Mouse (Mus musculus) yolk sac, embryonic 10.5 days (tissue): ENCODE results near the gene Zp3.

ENCODE experiments used
- DNase-seq: peaks from one replicate; pipeline ENCODE4 v3.0.0-alpha.2; 2017; ENCODE audit warnings: low spot score

Gene Zp3

DNA sequence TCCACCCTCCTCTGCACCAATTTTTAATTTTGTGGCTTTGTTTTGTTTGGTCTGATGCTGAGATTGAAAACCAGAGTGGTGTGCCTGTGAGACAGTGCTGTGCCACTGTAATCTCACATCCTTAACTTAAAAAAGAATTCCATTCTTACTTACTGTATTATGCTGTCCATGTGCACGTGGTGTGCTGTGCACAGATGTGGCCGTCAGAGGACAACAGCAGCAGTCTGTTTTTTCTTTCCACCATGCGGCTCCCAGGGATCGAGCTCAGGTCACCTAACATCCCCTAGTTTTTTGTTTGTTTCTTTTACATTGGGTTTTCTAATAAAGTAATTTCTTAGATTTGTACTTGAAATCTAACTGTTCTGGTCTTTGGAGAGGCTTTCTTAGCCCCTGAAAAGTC, 24.6 kb downstream of the Zp3 start:
- DNase-seq, result no peak

- no peak for DNase-seq
Observed at GRCm38 (mm10) chr5:136007745-136008144, 27.8 kb downstream of the Zp3 start.

DNA sequence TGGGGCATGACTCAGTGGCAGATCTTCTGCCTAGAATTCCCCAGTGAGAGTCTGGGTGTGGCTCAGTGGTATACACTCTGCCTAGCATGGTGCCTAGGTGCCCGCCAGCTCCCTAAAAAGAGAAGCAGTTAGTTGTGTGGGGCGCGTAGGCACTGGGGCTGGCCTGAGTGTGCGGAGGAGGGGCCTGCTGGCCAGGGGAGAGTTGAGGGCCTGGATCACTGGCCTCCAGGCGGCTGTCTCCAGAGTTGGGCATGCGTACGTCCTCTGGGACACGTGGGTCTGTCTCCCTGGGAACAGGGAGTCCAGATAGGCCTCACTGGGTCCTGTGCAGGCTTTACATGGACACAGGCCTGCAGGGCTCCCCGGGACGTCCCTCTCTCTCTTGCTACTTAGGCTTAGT, 35.0 kb downstream of the Zp3 start:
- DNase-seq, result no peak

DNA sequence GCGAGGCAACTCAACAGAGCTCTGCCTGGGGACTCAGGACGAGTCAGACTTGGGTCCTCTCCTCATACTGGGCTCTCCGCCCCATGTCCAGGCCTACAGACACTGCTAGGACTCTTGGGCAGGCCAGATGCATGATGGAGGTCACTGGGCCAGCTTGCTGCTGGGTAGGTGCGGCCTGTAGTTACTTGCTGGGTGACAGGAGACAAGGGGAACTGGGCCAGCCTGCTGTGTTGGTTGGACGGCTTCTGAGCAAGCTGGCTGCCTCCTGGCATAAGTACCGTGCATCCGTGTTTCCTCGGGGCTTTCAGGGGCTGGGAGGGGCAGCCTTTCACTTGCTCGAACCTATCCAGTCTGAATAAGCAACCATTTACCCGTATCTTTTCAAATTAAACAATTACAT, 35.7 kb downstream of the Zp3 start:
- no peak for DNase-seq

DNA sequence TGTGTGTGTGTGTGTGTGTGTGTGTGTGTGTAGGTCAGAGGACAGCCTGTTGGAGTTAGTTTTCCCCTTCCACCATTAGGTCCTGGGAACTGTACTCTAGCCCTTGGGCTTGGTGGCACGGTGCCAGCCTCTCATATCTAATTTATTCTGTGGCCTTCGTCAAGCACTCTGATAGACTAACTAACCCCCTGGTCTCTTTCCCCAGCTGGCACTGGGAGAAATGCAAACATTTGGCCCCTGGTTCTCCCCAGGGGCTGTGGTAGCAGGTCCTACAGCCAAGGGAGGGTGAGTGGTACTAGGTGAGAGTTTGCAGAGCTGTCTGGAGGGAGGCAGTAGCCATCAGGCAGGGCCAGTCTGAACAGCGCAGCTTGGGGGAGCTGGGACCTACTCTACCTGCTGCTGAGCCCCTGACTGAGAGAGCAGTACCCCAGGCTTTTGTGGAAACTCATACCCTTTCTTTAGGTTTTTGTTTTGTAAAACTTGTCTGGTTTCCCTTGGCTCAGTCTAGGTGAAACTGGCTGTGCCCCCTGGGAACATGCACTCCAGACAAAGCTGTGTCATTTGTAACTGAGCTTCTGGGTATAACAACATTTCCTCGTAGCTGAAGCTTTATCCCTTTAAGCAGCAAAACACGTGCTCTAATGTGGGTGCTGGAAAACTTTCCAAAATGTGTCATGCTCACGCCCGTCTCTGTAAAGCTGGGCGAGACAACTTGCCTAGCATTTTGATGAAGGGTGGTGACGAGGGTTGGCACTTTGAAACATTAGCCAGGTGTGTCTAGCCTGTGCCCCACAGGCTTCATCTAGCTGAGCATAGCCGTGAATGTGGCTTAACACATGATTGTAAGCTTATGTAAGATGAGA, 36.3 kb downstream of the Zp3 start:
- DNase-seq, result no peak

DNA sequence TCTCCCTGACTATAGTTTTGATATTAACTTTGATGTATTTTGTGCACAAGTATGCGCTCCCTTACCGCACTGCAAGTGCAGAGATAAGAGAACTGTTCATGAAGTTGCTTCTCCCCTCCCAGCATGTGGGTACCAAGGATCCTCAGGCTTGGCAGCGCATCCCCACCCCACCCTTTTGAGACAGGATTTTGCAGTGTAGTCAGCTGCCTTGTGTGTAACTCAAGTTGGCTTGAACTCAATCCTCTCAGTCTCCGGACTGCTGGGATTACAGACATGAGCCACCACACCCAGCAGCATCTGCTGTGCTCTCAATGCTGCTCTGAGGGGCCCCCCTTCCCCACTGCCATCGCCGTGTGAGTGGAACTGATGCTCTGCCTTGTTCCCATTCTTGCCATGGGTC, 37.4 kb downstream of the Zp3 start:
- no peak for DNase-seq

GRCm38 (mm10) chr5:136018726-136019125, 38.8 kb downstream of the Zp3 start:
- DNase-seq, result no peak

- peak; percentile 46 for DNase-seq
Observed at GRCm38 (mm10) chr5:136019907-136020306, 40.0 kb downstream of the Zp3 start.

GRCm38 (mm10) chr5:136025712-136026111, 45.8 kb downstream of the Zp3 start:
- DNase-seq, result no peak

DNA sequence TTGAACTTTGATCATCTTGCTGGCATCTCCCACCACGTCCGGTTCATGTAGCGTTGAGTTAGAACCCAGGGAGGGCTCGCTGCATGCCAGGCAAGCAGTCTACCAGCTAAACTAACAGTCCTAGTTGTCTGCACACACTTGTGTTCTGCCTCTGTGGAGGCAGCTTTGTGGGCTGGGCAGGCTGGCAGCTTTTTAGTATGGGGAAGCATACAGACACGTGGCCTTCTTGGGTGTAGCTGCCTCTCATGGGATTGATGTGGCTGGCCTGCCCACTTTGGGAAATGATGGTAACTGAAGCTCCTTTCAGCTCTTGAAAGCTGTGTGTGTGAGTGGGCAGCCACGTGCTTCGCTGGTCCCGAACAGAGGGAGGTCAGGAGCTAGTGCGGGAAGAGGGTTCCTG, 47.0 kb downstream of the Zp3 start:
- DNase-seq, result no peak

DNA sequence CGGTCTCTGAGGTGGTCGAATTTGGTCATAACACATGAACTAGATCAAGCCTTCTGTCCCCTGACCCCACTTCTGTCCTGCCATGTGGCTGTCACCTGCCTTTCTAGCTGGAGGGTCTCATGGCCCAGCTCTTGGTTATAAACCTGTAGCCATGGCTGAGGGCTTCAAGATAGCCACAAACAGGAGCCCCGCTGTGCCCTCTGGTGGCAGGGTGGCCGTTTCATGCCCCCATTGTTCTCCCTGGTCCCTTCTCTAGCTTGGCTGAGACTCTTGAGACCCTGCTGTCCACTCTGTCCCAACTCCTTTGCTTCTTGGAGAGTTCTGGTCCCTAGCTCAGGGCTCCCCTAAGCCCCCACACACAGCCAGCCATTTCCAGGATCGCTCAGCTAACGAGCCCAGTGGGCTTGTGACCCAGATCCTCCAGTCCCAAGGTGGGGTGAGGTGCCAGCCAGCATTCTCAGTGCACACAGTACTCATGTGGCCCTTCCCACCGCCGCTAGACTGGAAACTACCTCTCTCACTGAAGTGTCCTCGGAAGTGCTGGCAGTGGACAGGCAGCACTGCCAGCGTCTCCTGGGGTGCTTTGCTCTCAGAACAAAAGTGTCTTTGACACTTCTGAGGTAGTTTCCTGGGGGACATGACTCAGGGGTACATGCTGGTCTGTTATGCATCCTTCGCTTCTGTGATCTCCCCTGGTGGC, 47.9 kb downstream of the Zp3 start:
- DNase-seq, result no peak

DNA sequence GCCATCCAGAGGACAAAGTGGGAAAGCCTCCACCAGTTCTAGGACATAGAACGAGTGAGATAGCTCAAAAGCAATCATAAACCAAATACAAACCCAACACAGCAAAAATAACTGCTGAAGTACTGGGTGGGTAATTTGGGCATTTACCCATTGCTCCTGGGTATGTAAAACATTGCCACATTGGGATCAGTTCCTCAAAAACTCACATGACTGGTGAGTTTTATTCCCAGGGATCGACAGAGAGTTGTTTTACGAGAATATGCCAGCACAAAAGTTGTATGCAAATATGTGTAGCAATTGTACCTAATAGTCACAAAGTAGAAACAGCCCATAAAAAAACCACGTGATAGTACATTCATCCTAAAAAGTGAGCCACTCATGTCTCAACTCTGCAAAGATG, 55.0 kb downstream of the Zp3 start:
- DNase-seq, result no peak

DNA sequence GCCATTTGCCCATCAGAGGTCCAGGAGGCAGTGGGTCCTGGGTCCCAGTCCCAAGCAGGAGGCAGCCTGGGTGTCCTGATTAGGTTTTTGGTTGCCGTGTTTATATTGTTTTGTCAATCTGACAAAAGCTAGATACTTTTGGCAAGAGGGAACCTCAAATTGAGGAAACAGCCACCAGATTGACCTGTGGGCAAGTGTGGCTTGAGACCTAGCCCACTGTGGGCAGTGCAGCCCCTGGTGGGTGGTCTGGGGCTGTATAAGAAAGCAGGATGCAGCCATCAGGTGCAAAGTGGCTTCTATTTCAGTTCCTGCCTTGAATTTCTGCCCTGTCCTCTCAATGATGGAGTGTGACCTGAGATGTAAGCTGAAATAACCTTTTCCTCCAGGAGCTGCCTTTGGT, 55.4 kb downstream of the Zp3 start:
- no peak for DNase-seq

GRCm38 (mm10) chr5:136036667-136037066, 56.8 kb downstream of the Zp3 start:
- DNase-seq, result no peak
